Mouse (Mus musculus) C2C12 (cell line): ENCODE measurements around the gene Bmf. TPM values are rescaled to one million over a fixed set of nuclear protein-coding genes. Genes with fewer than 3 reads are reported as not detected.

ENCODE experiments used
- H3K27me3 ChIP-seq: one replicate; pipeline ENCODE4 v1.6.1; 2011; ENCODE audit not compliant: control insufficient read depth, insufficient read depth, insufficient read length
- H3K36me3 ChIP-seq: one replicate; pipeline ENCODE4 v1.6.1; 2011; ENCODE audit not compliant: control insufficient read depth, insufficient read depth
- H3K4me3 ChIP-seq: one replicate; pipeline ENCODE4 v1.5.1; 2011; ENCODE audit warnings: mild to moderate bottlenecking, control low read depth; ENCODE audit not compliant: poor library complexity, insufficient read depth, severe bottlenecking
- H3K79me2 ChIP-seq: one replicate; pipeline ENCODE4 v1.6.1; 2011; ENCODE audit not compliant: control insufficient read depth, insufficient read depth
- H3K79me3 ChIP-seq: one replicate; pipeline ENCODE4 v1.6.1; 2011; ENCODE audit warnings: low read depth, control low read depth
- H3ac ChIP-seq: one replicate; pipeline ENCODE3; 2011; ENCODE audit warnings: low read depth; ENCODE audit not compliant: control insufficient read depth, insufficient read length
- CEBPB ChIP-seq: IDR thresholded peaks from one replicate; pipeline ENCODE4 v1.6.1; 2011; ENCODE audit warnings: low read depth, mild to moderate bottlenecking, control low read depth, moderate library complexity
- CTCF ChIP-seq: IDR thresholded peaks from one replicate; pipeline ENCODE4 v1.5.1; 2011; ENCODE audit not compliant: control insufficient read depth, insufficient read depth, insufficient read length
- FOSL1 ChIP-seq: IDR thresholded peaks from one replicate; pipeline ENCODE4 v1.8.0; 2011; ENCODE audit warnings: mild to moderate bottlenecking, low read length; ENCODE audit not compliant: poor library complexity, insufficient read depth, severe bottlenecking
- MAX ChIP-seq: IDR thresholded peaks from one replicate; pipeline ENCODE4 v1.6.1; 2011; ENCODE audit warnings: mild to moderate bottlenecking, control low read depth
- MYOD1 ChIP-seq: IDR thresholded peaks from one replicate; pipeline ENCODE4 v1.6.1; 2011; ENCODE audit warnings: low read depth; ENCODE audit not compliant: control insufficient read depth, insufficient read length
- MYOG ChIP-seq: IDR thresholded peaks from one replicate; pipeline ENCODE4 v1.6.1; 2011; ENCODE audit not compliant: control insufficient read depth, insufficient read length; ENCODE audit errors: extremely low read depth
- USF1 ChIP-seq: IDR thresholded peaks from one replicate; pipeline ENCODE4 v1.6.1; 2011; ENCODE audit warnings: low read depth, mild to moderate bottlenecking, control low read depth, moderate library complexity
- polyA plus RNA-seq: library from polyadenylated mRNA; unstranded; fragments of >200 nt; fragmentation: generic; extraction: Trizol; gene quantifications from one replicate; pipeline ENCODE4 v1.2.1, GENCODE M21; 2012; ENCODE audit warnings: missing spikeins

The Bmf gene
- polyA plus RNA-seq, 1 experiment, result 0.42 TPM

- H3K27me3 ChIP-seq, result no peaks in the 10 kb centered on the region
- TF ChIP-seq CEBPB (no peak), MAX (no peak), MYOD1 (no peak), CTCF (no peak), FOSL1 (no peak), USF1 (no peak), MYOG (no peak)
- H3K79me3 ChIP-seq, result no peaks in the 10 kb centered on the region
- H3ac ChIP-seq, result no peak overlapping the region
- no peaks in the 10 kb centered on the region for H3K79me2 ChIP-seq
- no peak overlapping the region for H3K4me3 ChIP-seq
- H3K36me3 ChIP-seq, result no peaks in the 10 kb centered on the region
These were observed 13.4 kb downstream of the Bmf start for GRCm38 (mm10) chr2:118536111-118536510.

GRCm38 (mm10) chr2:118533969-118534368, 15.5 kb downstream of the Bmf start:
- no peak overlapping the region for H3K4me3 ChIP-seq
- no peaks in the 10 kb centered on the region for H3K79me3 ChIP-seq
- H3K36me3 ChIP-seq, result no peaks in the 10 kb centered on the region
- H3K79me2 ChIP-seq, result no peaks in the 10 kb centered on the region
- TF ChIP-seq MAX (no peak), MYOD1 (no peak), CEBPB (no peak), USF1 (no peak), MYOG (no peak), CTCF (no peak), FOSL1 (no peak)
- no peak overlapping the region for H3ac ChIP-seq
- H3K27me3 ChIP-seq, result no peaks in the 10 kb centered on the region

- no peaks in the 10 kb centered on the region for H3K79me3 ChIP-seq
- no peak overlapping the region for H3K4me3 ChIP-seq
- no peaks in the 10 kb centered on the region for H3K79me2 ChIP-seq
- H3ac ChIP-seq, result no peak overlapping the region
- no peaks in the 10 kb centered on the region for H3K36me3 ChIP-seq
- H3K27me3 ChIP-seq, result no peaks in the 10 kb centered on the region
- TF ChIP-seq MYOD1 (no peak), CTCF (no peak), FOSL1 (no peak), MYOG (no peak), MAX (no peak), USF1 (no peak), CEBPB (no peak)
These were observed 16.4 kb downstream of the Bmf start for GRCm38 (mm10) chr2:118532855-118533675.

- no peaks in the 10 kb centered on the region for H3K79me3 ChIP-seq
- no peak overlapping the region for H3ac ChIP-seq
- no peaks in the 10 kb centered on the region for H3K79me2 ChIP-seq
- H3K36me3 ChIP-seq, result no peaks in the 10 kb centered on the region
- no peak overlapping the region for H3K4me3 ChIP-seq
- no peaks in the 10 kb centered on the region for H3K27me3 ChIP-seq
- no peak for TF ChIP-seq MYOG
- TF ChIP-seq CEBPB, result no peak
- TF ChIP-seq USF1, result no peak
- no peak for TF ChIP-seq MYOD1
- TF ChIP-seq MAX, result no peak
- TF ChIP-seq FOSL1, result no peak
- no peak for TF ChIP-seq CTCF
These were observed 17.1 kb downstream of the Bmf start for GRCm38 (mm10) chr2:118532401-118532800.

DNA sequence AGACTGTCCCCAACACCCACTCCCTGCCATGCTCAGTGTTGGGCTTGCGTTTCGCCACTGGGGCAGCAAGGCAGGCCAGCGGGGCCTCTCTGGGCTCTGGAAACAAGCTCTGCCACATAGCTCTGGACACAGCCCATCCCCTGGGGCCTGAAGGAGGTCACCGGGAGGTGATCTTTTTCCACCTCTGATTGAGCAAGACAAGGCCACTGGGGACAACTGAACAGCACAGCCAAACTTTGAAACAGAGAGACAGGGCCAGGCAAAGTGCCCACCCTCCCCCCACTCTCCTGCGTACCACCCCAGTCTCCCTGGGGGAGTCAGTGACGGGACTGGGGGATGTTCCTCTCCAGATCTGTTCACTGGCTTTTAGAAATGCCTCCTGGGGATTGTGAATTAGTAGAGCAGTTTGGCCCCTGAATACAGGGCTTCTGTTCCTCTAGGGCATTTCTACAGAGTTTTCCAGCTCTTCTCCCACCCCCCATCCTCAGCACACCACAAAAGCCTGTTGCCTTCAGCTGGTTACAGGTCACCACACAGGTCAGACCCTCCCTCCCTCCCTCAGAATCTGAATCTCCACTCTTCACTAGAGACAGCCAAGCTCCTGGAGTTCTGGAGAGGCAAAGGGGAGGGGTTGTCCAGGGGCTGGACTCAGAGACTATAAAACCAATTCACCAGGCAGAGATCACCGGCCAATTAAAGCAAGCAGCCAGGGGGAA, 19.9 kb downstream of the Bmf start:
- Histone ChIP-seq H3ac (no peak overlapping the region), H3K79me3 (no peaks in the 10 kb centered on the region), H3K27me3 (no peaks in the 10 kb centered on the region), H3K36me3 (no peaks in the 10 kb centered on the region), H3K4me3 (no peak overlapping the region), H3K79me2 (no peaks in the 10 kb centered on the region)
- TF ChIP-seq CEBPB, result peak; percentile 76
- TF ChIP-seq MYOG, result no peak
